Mouse (Mus musculus): ENCODE data around the gene Letmd1. TPM values are rescaled to one million over a fixed set of nuclear protein-coding genes. Genes with fewer than 3 reads are reported as not detected.

Gene Letmd1
- polyA plus RNA-seq, 1 experiment from 2014 or later = 31.2 TPM

DNA sequence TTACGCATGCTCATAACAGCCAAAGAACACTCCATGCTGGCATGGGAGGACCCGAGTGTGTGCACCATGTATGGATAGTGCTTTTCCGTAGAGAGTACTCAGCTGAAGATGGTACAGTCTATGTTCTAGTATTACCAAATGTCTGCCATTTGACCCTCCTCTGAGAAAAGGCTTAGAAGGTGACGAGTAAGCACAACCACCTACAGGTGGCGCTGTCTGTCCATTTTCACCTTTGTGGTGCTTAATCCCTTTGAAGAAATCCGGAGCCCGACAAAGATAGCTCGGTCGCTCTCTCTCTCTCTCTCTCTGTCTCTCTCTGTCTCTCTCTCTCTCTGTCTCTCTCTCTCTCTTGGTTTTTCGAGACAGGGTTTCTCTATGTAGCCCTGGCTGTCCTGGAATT is 10.8 kb upstream of the Letmd1 start:
- H3K36me3 ChIP-seq = no peaks in the 10 kb centered on the region
- no peak overlapping the region for H3K4me3 ChIP-seq (replicated peaks)
- H3K27ac ChIP-seq = no peak overlapping the region
- no peak for ATAC-seq
- no peak overlapping the region for H3K9ac ChIP-seq
- no peak overlapping the region for H3K4me2 ChIP-seq (replicated peaks)
- WGBS = 41% methylated on average over 10 of the region's 10 CpGs
- no peaks in the 10 kb centered on the region for H3K4me1 ChIP-seq (replicated peaks)
- no peaks in the 10 kb centered on the region for H3K27me3 ChIP-seq (replicated peaks)
- no peaks in the 10 kb centered on the region for H3K9me3 ChIP-seq

DNA sequence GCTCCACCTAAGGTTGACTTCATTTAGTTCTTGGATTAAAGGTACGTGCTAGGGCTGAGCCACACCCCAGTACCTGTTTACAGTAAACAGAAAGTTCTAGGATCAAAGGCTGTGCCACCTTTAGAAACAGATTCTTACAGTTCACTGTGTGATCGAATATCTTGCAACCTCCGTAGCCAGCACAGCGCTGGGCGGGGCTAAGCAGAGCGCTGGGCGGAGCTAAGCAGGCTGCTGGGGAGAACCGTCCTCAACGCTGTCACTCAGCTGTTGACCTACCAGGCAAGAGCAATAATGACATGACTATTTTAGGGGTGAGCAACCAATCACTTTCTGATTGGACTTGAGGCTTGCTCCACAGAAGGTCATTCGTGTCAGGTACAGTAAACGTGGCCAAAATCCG is 7.9 kb upstream of the Letmd1 start:
- Histone ChIP-seq H3K9me3 (no peaks in the 10 kb centered on the region), H3K9ac (no peak overlapping the region), H3K4me1 (replicated peaks) (no peaks in the 10 kb centered on the region), H3K36me3 (no peaks in the 10 kb centered on the region), H3K27me3 (replicated peaks) (no peaks in the 10 kb centered on the region), H3K4me2 (replicated peaks) (peak overlapping the region; percentile 12), H3K4me3 (replicated peaks) (no peak overlapping the region), H3K27ac (no peak overlapping the region)
- WGBS = 11% methylated on average over 12 of the region's 12 CpGs
- ATAC-seq = peak; percentile 71

DNA sequence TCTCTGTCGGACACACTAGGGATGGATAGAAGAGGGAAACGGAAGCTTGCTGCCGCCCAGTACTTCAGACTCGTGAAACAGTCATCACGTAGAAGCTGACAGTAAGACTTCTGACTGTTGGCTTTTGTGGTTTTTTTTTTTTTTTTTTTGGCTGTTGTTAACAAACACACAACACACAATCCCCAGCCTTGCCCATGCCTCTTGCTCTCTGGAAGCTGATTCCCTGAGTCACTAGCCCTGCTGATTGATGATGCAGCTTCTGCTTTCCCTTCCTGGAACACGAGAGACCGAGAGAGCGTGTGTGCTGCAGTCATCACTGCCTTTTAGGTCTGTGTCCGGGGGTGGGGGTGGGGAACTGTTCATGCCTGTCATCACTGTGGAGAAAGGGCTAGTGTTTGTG is 7.2 kb upstream of the Letmd1 start:
- H3K9me3 ChIP-seq = no peaks in the 10 kb centered on the region
- H3K9ac ChIP-seq = no peak overlapping the region
- H3K4me3 ChIP-seq (replicated peaks) = no peak overlapping the region
- no peaks in the 10 kb centered on the region for H3K36me3 ChIP-seq
- H3K4me2 ChIP-seq (replicated peaks) = no peak overlapping the region
- ATAC-seq = no peak
- no peaks in the 10 kb centered on the region for H3K27me3 ChIP-seq (replicated peaks)
- no peaks in the 10 kb centered on the region for H3K4me1 ChIP-seq (replicated peaks)
- no peak overlapping the region for H3K27ac ChIP-seq
- WGBS = 69% methylated on average over 9 of the region's 9 CpGs

DNA sequence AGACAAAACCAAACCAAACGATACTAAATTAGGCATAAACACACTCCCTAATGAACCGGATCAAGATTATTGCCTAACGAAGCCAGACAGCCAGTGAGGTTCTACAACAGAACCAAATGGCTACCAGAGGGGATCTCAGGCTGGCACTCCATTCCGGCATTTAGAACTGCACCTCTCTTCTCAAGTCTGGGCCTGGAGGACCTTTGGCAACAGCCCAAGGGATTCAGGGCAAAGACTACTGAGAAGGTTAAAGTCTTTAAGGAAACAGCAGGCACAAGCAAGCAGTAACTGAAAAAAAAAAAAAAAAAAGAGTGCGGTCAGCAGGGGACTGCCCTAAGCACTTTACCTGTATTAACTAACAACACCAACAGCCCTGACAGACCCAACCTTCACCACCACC is 6.7 kb upstream of the Letmd1 start:
- Histone ChIP-seq H3K9ac (no peak overlapping the region), H3K4me3 (replicated peaks) (no peak overlapping the region), H3K9me3 (no peaks in the 10 kb centered on the region), H3K4me1 (replicated peaks) (no peaks in the 10 kb centered on the region), H3K36me3 (no peaks in the 10 kb centered on the region), H3K4me2 (replicated peaks) (no peak overlapping the region), H3K27ac (no peak overlapping the region), H3K27me3 (replicated peaks) (no peaks in the 10 kb centered on the region)
- ATAC-seq = no peak
- WGBS = 84% methylated on average over 5 of the region's 5 CpGs

DNA sequence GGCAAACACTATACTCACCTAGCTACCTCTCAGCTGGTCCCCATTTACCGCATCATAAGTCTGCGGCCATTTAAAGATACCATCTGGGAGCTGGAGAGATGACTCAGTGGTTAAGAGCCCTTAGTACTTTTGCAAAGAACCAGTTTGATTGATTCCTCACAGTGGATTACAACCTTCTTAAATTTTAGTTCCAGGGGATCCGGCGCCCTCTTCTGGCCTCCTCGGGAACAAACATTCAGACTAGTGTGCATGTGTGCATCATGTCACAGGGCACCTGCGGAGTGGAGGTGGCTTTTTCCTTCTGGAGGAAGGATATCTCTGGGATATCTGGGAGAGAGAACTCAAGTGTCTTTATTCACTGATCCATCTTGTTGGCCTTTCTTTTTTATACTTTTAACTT is 5.1 kb upstream of the Letmd1 start:
- Histone ChIP-seq H3K27ac (no peak overlapping the region), H3K4me2 (replicated peaks) (no peak overlapping the region), H3K9ac (no peak overlapping the region), H3K4me1 (replicated peaks) (peaks cover 10% of the 10 kb centered on the region; the same call in 1 of the 2 replicates), H3K36me3 (no peaks in the 10 kb centered on the region), H3K9me3 (no peaks in the 10 kb centered on the region), H3K4me3 (replicated peaks) (no peak overlapping the region), H3K27me3 (replicated peaks) (no peaks in the 10 kb centered on the region)
- 25% methylated on average over 6 of the region's 6 CpGs for WGBS
- ATAC-seq = no peak

DNA sequence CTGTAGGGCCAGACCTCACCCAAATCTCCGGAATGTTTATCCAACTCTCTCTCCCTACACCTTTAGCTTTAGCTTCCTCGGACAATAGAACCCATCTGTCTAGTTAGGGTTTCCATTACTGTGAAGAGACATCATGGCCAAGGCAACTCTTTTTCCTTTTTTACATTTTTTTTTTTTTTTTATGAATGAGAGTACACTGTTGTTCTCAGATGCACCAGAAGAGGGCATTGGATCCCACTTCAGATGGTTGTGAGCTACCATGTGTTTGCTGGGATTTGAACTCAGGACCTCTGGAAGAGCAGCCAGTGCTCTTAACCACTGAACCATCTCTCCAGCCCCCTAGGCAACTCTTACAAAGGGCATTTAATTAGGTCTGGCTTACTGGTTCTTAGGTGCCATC is 3.4 kb upstream of the Letmd1 start:
- no peak overlapping the region for H3K4me2 ChIP-seq (replicated peaks)
- 55% methylated on average over 2 of the region's 2 CpGs for WGBS
- no peak overlapping the region for H3K4me3 ChIP-seq (replicated peaks)
- H3K9ac ChIP-seq = no peak overlapping the region
- no peak for ATAC-seq
- no peaks in the 10 kb centered on the region for H3K36me3 ChIP-seq
- no peaks in the 10 kb centered on the region for H3K27me3 ChIP-seq (replicated peaks)
- H3K4me1 ChIP-seq (replicated peaks) = peaks cover 19% of the 10 kb centered on the region
- H3K9me3 ChIP-seq = no peaks in the 10 kb centered on the region
- H3K27ac ChIP-seq = no peak overlapping the region

DNA sequence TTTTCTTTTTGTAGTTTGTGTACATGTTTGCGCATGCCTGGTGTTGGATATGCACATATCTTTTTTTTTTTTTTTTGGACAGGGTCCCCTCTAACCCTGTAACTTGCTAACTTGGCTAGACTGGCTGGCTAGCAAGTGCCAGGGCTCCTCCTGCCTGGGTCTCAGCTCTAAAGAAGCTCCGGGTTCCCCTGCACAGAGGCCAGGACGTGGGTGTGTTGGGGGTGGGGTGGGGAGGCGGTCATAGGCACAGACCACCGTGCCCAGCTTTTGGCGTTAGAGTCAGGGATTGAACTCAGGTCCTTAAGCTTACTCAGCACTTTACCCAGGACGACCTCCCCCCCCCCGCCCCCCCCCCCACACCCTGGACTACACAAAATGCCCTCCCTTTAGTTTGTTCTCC is 1.1 kb upstream of the Letmd1 start:
- H3K27ac ChIP-seq = no peak overlapping the region
- H3K9me3 ChIP-seq = no peaks in the 10 kb centered on the region
- WGBS = 34% methylated on average over 8 of the region's 8 CpGs
- ATAC-seq = no peak
- H3K4me2 ChIP-seq (replicated peaks) = peak overlapping the region; percentile 87
- no peak overlapping the region for H3K9ac ChIP-seq
- peaks cover 19% of the 10 kb centered on the region for H3K4me1 ChIP-seq (replicated peaks)
- no peaks in the 10 kb centered on the region for H3K27me3 ChIP-seq (replicated peaks)
- peak overlapping the region; percentile 92 for H3K4me3 ChIP-seq (replicated peaks)
- no peaks in the 10 kb centered on the region for H3K36me3 ChIP-seq

DNA sequence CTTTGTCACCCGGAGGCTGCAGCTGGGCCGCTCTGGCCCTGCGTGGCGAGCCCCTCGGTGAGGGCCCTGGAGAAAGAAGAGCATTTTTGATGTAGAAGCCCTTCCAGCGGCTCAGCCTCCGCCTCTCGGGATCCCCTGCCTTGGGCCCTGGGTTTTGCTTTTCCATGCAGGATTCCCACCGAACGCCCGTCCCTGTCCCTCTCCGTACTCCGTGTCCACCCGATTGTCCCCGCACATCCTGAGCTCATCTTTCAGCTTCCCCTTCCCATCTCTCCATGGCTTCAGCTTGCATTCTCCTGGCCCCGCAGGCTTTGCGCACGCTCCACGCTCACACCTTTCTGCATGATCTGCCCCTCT is 344 bp downstream of the Letmd1 start:
- ATAC-seq = no peak; the same call in 1 of the 2 replicates
- peak overlapping the region; percentile 90 for H3K27ac ChIP-seq

DNA sequence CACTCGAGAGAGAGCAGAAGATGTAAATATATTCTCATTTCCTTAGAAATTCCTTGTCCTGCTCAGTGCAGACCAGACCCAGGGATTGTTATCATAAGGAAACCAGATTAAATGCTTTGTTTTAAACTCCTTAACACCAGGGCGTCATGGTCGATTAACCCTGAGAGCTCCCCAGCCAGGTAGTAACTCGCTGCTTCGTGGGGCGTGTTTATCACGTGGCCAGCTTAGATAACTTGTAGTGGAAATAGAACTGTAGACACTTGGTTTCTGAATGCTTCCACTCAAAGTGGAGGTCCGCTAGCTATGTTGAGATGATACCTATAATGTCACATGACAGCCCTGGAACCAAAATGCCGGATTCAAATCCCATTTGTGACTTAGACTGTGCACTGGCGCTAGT is 1.2 kb downstream of the Letmd1 start:
- H3K9ac ChIP-seq = no peak overlapping the region
- peaks cover 19% of the 10 kb centered on the region for H3K4me1 ChIP-seq (replicated peaks)
- 53% methylated on average over 10 of the region's 10 CpGs for WGBS
- H3K4me2 ChIP-seq (replicated peaks) = peak overlapping the region; percentile 87
- no peak for ATAC-seq
- H3K9me3 ChIP-seq = no peaks in the 10 kb centered on the region
- no peak overlapping the region for H3K27ac ChIP-seq
- H3K4me3 ChIP-seq (replicated peaks) = peak overlapping the region; percentile 92
- no peaks in the 10 kb centered on the region for H3K27me3 ChIP-seq (replicated peaks)
- peaks cover 6% of the 10 kb centered on the region; the same call in 1 of the 2 replicates for H3K36me3 ChIP-seq

More for the DNA sequence above, 344 bp downstream of the Letmd1 start:
- peak overlapping the region; percentile 87 for H3K4me2 ChIP-seq (replicated peaks)
- WGBS = 0% methylated on average over 19 of the region's 19 CpGs
- H3K9ac ChIP-seq = peak overlapping the region; percentile 93
- H3K9me3 ChIP-seq = no peaks in the 10 kb centered on the region
- no peaks in the 10 kb centered on the region for H3K36me3 ChIP-seq
- peak overlapping the region; percentile 92 for H3K4me3 ChIP-seq (replicated peaks)
- H3K4me1 ChIP-seq (replicated peaks) = peaks cover 19% of the 10 kb centered on the region
- no peaks in the 10 kb centered on the region for H3K27me3 ChIP-seq (replicated peaks)

DNA sequence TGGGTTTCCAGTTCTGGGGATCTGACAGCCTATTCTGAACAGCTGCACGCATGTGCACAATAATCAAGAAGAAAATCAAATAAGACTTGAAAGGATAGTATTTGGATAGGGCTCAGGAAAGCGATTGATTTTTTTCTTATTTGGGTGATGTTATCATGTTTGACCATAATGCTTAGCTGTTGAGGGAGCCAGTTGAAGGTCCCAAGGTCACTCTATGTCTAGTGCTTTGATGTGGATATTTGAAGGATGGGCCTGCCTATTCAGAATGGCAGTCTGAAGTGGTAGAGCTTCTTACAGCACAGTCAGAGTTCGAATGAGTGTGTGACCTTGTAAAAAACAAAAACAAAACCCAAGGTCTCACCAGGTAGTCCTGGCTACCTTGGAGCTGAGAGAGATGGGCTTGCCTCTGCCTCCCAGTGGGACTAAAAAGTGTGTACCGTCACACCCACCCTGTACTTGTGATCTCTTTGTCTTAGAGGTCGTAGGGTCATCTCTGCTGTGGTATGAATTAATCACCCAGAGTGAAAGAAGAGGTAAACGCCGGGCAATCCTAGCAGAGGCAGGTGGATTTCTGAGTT is 5.2 kb downstream of the Letmd1 start:
- Histone ChIP-seq H3K27me3 (replicated peaks) (no peaks in the 10 kb centered on the region), H3K27ac (no peak overlapping the region), H3K4me1 (replicated peaks) (peaks cover 10% of the 10 kb centered on the region; the same call in 1 of the 2 replicates), H3K36me3 (peaks cover 28% of the 10 kb centered on the region), H3K4me3 (replicated peaks) (no peak overlapping the region), H3K9me3 (no peaks in the 10 kb centered on the region), H3K9ac (no peak overlapping the region), H3K4me2 (replicated peaks) (no peak overlapping the region)
- no peak for ATAC-seq
- 58% methylated on average over 7 of the region's 7 CpGs for WGBS

DNA sequence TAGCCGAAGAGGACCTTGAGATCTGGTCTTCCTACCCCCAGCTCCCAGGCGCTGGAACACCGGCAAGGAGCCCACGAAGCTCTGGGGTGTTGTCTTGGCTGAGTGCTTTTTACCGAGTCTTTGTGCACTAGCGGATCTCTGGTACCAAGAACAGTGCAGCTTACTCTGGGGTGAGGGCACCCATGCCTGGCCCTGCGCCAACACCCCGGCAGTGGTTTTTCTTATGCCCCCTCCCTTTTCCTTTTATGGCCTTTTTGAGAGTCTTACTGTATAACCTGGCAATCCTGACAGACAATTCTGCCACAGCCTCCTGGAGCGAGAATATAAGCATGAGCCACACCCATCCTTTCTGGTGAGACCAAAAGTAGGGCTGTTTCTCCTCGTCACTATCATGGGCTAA is 9.5 kb downstream of the Letmd1 start:
- no peaks in the 10 kb centered on the region for H3K4me1 ChIP-seq (replicated peaks)
- H3K27me3 ChIP-seq (replicated peaks) = no peaks in the 10 kb centered on the region
- 77% methylated on average over 10 of the region's 10 CpGs for WGBS
- H3K36me3 ChIP-seq = peaks cover 48% of the 10 kb centered on the region
- H3K4me3 ChIP-seq (replicated peaks) = no peak overlapping the region
- no peak overlapping the region for H3K4me2 ChIP-seq (replicated peaks)
- no peaks in the 10 kb centered on the region for H3K9me3 ChIP-seq
- H3K27ac ChIP-seq = no peak overlapping the region
- ATAC-seq = no peak
- no peak overlapping the region for H3K9ac ChIP-seq

DNA sequence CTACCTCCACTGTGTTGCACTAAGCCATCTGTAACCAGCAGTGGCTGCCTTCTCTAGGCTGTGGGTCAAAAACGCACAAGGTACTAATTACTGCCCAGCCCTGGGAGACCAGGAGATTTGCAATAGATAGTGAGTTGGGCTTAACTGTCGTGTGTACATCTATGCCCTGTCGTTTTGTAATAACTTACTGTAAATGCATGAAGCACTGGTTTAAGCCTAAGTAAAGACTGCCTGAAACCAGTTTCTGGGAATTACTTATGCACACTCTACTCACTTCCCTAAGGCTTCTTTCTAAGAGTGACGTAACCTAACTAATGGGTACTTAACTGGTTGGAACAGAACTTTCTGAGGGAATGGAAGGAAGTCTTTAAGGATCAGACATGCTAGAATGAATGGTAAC is 10.1 kb downstream of the Letmd1 start:
- Histone ChIP-seq H3K4me1 (replicated peaks) (no peaks in the 10 kb centered on the region), H3K27ac (no peak overlapping the region), H3K9me3 (no peaks in the 10 kb centered on the region), H3K36me3 (peaks cover 51% of the 10 kb centered on the region), H3K27me3 (replicated peaks) (no peaks in the 10 kb centered on the region), H3K4me3 (replicated peaks) (no peak overlapping the region), H3K9ac (no peak overlapping the region), H3K4me2 (replicated peaks) (no peak overlapping the region)
- no peak for ATAC-seq
- 87% methylated on average over 4 of the region's 4 CpGs for WGBS

DNA sequence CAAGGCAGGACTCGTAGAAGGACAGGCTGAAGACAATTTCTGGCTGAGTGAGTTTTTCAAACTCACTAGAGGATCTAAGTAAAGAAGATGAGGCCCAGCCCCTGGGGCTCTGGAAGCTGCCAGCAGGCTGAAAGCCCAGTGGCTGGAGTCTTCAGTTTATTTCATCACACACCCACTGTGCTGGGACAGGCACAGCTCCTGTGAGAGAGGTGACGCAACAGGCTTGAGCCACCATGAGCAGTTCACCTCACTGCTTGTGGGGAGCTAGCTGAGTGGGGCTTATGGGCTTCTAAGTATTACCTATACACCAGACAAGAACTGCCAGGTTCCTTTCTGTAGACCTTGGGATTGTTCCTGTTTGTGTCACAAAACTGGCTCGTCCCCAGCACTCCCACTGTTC is 16.8 kb downstream of the Letmd1 start:
- Histone ChIP-seq H3K36me3 (peaks cover 28% of the 10 kb centered on the region), H3K27ac (no peak overlapping the region)

More for the DNA sequence above, 16.8 kb downstream of the Letmd1 start:
- no peak overlapping the region for H3K9ac ChIP-seq
- no peak overlapping the region for H3K4me3 ChIP-seq (replicated peaks)
- H3K4me2 ChIP-seq (replicated peaks) = no peak overlapping the region
- H3K4me1 ChIP-seq (replicated peaks) = 0 out of 2 replicates have a peak, but pooled peaks cover under 1% of the 10 kb centered on the region
- H3K9me3 ChIP-seq = no peaks in the 10 kb centered on the region
- H3K27me3 ChIP-seq (replicated peaks) = no peaks in the 10 kb centered on the region
- WGBS = 79% methylated on average over 3 of the region's 3 CpGs
- ATAC-seq = no peak
